Mouse (Mus musculus): ENCODE data around the gene Actn1. TPM values are rescaled to one million over a fixed set of nuclear protein-coding genes. Genes with fewer than 3 reads are reported as not detected.

Gene Actn1
- total RNA-seq, 2 experiments from 2014 or later: 31.2 to 43.7 TPM

DNA sequence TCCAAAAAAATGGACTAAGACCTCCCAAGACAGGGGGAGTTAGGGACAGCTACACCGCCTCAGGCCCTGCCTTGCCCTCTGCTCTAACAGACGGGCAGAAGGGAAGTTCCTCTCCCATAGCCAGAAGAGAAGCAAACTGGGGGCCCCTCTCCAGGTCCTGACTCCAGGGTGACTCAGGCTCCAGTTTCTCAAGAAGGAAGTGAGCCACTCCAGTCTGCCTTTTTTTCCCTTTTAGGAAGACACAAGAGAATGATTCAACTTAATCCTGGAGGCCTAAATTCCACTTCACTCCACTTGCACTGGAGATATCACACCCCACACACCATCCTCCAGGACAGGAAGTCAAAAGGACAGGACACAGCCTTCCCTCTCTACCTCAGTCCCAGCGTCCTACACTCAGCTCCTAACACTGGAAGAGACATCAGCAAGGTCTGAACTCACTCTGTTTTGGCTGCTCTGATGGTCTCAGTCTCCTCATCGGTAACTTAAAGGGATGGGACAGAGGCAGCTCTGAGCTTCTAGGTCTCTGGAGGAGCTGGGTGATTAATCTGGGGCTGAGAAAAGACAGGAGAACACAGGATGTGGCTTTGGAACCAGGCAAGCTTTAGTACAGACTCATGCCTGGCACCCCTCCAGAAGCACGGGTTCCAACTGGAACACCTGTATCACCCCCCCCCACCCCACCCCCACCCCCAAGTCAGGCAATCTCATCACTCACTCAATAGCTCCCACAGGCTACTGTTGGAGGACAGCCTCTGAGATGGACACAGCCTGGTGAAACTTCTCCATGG is 31.0 kb downstream of the Actn1 start:
- DNase-seq (ENCODE audit: low spot score in 2 of 2): no peak

- no peak for DNase-seq (ENCODE audit: low spot score in 2 of 2)
Measured at GRCm38 (mm10) chr12:80228356-80228755, 31.8 kb downstream of the Actn1 start.

DNA sequence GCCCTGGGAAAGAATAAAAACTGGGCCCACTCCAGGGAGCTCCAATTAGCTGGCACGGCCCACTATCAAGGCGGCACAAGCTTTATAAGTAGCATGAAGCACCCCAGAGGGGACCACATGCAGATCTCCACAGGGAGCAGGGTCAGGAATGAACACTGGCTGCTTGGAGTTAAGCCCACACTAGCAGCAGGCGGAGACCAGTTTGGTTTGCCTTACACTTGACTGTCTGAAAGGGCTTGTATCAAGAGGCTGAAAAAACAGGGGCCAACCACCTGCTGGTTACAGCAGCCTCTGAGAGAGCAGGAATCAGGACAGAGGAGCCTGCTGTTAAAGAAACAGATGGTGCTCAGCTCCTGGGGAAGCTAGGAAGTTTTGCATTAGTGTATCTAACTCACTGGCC is 32.3 kb downstream of the Actn1 start:
- no peak for DNase-seq (ENCODE audit: low spot score in 2 of 2)

DNA sequence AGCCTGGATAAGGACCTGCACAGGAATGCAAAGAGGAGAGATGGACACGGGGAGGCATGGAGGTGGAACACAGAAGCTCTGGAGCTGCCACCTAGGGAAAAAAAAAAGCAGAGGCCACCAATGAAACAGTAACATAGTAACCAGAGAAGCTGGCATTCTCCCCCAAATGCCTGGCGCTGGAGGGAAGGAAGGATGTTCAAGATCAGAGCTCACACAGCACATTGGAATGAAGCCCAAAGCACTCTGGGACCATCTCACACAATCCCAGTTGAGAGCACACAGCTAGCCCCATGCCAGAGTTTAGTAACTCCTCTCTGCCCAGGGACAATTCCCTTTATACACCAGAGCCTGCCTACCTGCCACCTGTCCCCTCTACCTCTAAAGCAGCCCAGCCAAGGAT is 34.1 kb downstream of the Actn1 start:
- no peak for DNase-seq (ENCODE audit: low spot score in 2 of 2)

DNA sequence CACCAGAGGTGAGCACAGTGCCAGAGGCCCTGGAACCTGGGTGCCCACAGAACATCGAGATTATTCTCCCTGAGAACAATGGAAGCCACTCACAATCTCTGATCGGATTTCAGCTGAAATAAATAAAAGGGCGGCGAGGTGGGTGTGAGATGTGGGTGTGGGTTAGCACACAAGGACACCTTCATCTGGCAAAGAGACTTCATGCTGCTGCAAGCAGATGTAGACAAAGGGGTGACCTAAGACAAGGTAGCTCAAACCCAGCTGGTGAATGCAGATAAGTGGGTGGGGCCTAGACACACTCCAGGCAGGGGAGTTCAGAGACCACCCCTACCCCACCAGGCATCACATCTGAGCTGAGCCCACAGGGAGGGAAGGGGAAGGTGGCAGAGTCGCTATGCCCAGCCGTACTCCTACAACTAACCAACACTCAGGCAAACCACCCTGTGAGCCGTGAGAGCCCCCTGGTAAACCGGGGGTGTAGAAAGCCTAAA is 35.9 kb downstream of the Actn1 start:
- no peak for DNase-seq (ENCODE audit: low spot score in 2 of 2)

GRCm38 (mm10) chr12:80223511-80223910 is 36.7 kb downstream of the Actn1 start:
- no peak for DNase-seq (ENCODE audit: low spot score in 2 of 2)

DNA sequence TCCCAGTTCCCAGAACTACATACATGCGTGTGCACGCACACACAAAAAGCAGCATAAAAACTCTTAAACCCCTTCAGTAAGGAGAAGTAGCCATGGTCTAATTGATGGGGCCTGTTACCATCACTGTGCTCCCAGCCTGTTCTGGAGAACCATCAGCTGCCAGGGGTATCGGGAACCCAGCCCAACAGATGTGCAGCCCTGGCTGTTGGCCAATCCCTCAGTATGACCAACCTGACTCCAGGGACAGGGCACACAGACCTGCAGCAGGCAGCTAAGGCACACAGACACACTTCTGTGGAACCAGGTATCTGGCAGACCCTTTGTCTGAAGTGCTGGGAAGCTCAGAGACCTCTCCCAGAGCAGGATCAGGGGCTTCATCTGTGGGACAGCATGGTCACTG is 37.7 kb downstream of the Actn1 start:
- no peak for DNase-seq (ENCODE audit: low spot score in 2 of 2)

DNA sequence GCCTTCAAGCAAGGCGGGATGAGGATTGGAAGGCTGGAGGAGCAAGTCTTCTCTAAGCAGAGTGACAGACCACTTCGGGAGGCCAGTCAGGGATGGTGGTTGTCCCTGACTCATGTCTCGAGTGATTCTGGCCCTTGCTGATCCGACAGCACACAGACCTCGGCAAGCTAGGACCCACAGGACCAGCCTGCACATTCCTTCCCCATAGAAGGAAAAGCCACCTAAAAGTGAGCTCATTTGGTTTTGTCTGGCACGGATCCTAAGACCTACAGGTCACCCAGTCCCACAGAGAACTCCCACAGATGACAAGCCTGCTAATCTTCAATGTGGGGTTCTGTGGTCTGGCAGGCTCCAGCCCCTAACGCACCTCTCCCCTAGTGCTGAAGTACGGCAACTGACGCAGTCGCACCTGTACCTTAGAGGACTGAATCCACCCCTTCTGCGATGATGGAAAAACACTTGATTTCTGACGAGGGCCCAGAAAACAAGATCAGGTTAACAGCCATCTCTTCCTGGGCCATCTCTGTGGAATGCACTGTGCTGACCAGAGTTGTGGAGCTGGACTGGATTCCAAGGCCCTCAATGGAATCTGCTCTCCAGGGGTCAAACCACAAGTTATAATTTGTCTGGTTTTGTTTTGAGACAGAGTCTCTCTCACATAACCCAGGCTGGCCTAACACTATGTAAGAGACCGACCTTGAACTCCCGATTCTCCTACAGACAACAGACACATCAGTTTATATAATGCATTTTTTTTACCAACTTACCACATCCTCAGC is 39.7 kb downstream of the Actn1 start:
- DNase-seq (ENCODE audit: low spot score in 2 of 2): no peak

GRCm38 (mm10) chr12:80218784-80219183 is 41.4 kb downstream of the Actn1 start:
- no peak for DNase-seq (ENCODE audit: low spot score in 2 of 2)

GRCm38 (mm10) chr12:80218045-80218611 is 42.0 kb downstream of the Actn1 start:
- no peak for DNase-seq (ENCODE audit: low spot score in 2 of 2)

DNA sequence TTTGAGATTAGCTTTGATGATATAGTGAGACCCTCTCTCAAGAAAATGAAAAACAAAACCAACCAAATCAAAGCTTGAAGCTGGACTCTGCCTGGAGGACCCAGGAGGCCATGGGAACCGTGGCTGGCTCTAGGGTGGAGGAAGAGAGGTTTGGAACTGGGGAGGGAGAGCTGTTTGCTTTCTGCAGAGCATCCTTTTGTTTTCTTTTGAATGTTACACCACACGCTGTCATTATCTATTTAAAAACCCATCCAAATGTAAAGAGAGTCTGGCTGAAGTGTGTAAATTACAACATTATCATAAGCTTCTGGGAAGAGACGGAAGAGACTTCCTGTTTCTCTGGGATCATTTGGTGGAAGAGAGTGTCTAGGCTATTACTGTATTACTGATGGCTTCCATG is 43.1 kb downstream of the Actn1 start:
- no peak for DNase-seq (ENCODE audit: low spot score in 2 of 2)

- DNase-seq (ENCODE audit: low spot score in 2 of 2): no peak
Measured at GRCm38 (mm10) chr12:80216258-80216881, 43.8 kb downstream of the Actn1 start.

DNA sequence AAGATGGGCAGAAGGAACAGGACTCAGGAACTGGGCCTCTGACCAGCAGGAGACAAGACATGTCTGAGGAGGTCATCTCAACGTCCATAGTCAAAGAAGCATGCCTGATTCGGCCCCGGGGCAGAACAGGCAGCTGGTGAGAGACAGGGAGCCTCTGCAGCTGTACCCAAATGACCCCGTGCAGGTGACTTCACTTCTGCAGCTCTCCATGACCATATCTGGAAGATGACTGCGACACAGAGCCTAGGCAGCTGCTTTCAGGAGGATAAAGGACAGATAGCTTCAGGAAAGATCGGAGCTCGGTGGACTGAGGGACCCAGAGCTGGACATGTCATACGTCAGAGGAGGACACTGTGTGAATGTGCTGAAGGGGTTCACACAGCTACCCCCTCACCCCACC is 46.4 kb downstream of the Actn1 start:
- DNase-seq (ENCODE audit: low spot score in 2 of 2): no peak

- DNase-seq (ENCODE audit: low spot score in 2 of 2): no peak
Measured at GRCm38 (mm10) chr12:80213263-80213662, 46.9 kb downstream of the Actn1 start.

DNA sequence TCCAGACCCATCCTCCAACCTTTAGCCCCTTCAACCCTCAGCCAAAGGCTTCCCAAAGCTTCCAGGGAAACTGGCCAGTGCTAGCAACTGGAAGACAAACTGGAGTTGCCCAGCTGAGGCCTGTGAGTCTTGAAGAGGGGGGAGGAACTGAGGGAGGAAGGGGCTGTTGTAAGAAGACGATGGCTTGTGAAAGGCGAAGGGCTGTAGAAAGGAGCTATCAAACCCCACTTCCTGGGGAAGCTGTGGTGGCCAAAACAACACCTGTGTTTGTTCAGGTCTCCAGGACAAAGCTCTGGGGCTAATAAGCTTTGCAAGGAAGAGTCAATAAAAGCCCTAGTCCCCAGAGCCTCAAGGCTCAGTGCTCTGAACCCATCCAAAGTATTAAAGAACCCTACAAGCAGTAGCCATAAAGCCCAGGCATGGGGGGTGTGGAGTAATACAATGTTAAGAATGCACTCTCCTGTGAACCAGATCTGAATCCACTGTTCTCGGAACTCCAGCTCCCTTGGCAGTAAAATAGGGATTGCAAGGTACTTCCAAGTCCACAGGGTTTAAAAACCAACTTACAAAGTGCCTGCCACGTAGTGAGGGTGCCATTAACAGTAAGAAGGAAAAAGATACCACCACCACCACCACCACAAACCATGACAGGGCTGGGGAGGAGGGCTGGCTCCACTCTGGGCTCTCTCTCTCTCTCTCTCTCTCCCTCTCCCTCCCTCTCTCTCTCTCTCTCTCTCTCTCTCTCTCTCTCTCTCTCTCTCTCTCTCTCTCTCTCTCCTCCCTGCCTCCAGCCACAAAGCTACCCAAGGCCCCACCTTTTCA is 49.2 kb downstream of the Actn1 start:
- DNase-seq (ENCODE audit: low spot score in 2 of 2): no peak

- DNase-seq (ENCODE audit: low spot score in 2 of 2): no peak
Measured at GRCm38 (mm10) chr12:80209914-80210313, 50.3 kb downstream of the Actn1 start.

- DNase-seq (ENCODE audit: low spot score in 2 of 2): no peak
Measured at GRCm38 (mm10) chr12:80208126-80208820, 51.9 kb downstream of the Actn1 start.

- no peak for DNase-seq (ENCODE audit: low spot score in 2 of 2)
Measured at GRCm38 (mm10) chr12:80203284-80203683, 56.9 kb downstream of the Actn1 start.

- DNase-seq (ENCODE audit: low spot score in 2 of 2): no peak
Measured at GRCm38 (mm10) chr12:80199738-80200137, 60.4 kb downstream of the Actn1 start.

- DNase-seq (ENCODE audit: low spot score in 2 of 2): peak; percentile 64 to 70
Measured at GRCm38 (mm10) chr12:80198487-80198886, 61.7 kb downstream of the Actn1 start.
